Mouse (Mus musculus) hindbrain, embryonic 10.5 days (tissue): ENCODE measurements around the gene Gng3. TPM values are rescaled to one million over a fixed set of nuclear protein-coding genes. Genes with fewer than 3 reads are reported as not detected.
A peak's percentile ranks its signal among the peaks of the same experiment; 100 is the strongest.
"Not testable (repeated sequence)": the region's sequence is repeated elsewhere in the genome, so short reads cannot be mapped to it uniquely, and the experiment has no call there.

Experiments used
- DNase-seq: peaks from one replicate; pipeline ENCODE4 v3.0.0-alpha.2; 2017; ENCODE audit warnings: low spot score
- H3K27ac ChIP-seq: fragments of 300-500 bp; sonication (generic); 2 replicates; pipeline ENCODE4 v1.5.1; 2016; ENCODE audit warnings: mild to moderate bottlenecking, moderate library complexity
- H3K27me3 ChIP-seq: fragments of 300-500 bp; sonication (generic); 2 replicates; pipeline ENCODE4 v1.6.1; 2016; ENCODE audit warnings: mild to moderate bottlenecking; ENCODE audit not compliant: poor library complexity, insufficient read depth, severe bottlenecking
- H3K36me3 ChIP-seq: fragments of 300-500 bp; sonication (generic); 2 replicates; pipeline ENCODE4 v1.6.1; 2016; ENCODE audit warnings: mild to moderate bottlenecking, moderate library complexity
- H3K4me1 ChIP-seq: fragments of 300-500 bp; sonication (generic); replicated peaks from 2 replicates; pipeline ENCODE4 v1.6.1; 2016; ENCODE audit warnings: mild to moderate bottlenecking
- H3K4me3 ChIP-seq: fragments of 300-500 bp; sonication (generic); 2 replicates; pipeline ENCODE4 v1.5.1; 2016; ENCODE audit warnings: mild to moderate bottlenecking, moderate library complexity
- H3K9me3 ChIP-seq: fragments of 300-500 bp; sonication (generic); 2 replicates; pipeline ENCODE4 v1.6.1; 2016; ENCODE audit warnings: mild to moderate bottlenecking, moderate library complexity
- WGBS: fragments of 180-500 bp; shearing (Covaris S2); methylation state at CpG from one replicate; pipeline ENCODE4 v1.1.7; 2016; 5-methylcytosine and 5-hydroxymethylcytosine counted together
- polyA plus RNA-seq: library from polyadenylated mRNA; unstranded; fragments of >200 nt; fragmentation: Nextera tagmentation; extraction: Ambion mirVana; gene quantifications from 2 replicates; pipeline ENCODE4 v1.2.1, GENCODE M21; 2016

The Gng3 gene
- 66.7 and 140 TPM in 2 replicates for polyA plus RNA-seq

DNA sequence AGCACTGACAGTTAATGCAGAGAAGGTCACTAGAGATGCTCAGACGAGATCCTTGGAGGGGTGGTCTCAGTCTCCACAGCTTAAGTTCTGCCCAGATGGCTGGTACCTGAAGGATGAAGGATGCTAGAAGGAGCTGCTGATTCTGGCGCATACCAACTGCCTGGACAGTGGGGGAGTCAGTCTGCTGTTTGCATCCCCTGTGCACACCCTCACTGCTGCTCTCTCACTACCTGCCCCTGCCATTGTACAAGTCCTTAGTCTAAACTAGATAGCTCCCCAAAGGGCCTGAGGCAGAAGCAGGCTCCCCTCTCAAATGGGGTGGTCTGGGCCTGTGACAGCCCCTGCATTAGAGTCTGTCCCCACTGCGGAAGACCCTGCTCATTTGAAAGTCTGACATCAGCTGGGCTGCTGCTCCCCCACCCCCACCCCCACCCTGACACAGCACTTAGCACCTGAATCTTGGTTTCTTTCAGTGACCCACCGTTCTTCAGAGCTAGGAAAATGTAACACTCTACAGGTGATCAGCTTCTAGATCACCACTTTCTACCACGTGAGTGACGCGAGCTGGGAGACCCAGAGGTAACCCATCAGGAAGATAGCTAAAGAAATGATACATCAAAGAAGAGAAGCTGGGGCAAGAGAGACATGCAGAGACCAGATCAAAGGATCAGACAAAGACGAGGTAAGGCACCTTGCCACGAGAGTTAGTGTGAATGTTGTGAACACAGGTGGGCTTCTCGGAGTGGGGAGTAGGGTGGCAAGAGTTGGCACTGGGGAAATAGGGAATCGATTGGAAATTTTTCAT lies at the start of gene Gng3:
Gng3 (minus strand) TSS at position 92 of the 805 bp plus-strand sequence.
- Histone ChIP-seq H3K9me3 (no peaks in the 10 kb centered on the region), H3K27ac (peak within 1 kb of the TSS; percentile 98), H3K27me3 (no peaks in the 10 kb centered on the region), H3K36me3 (peaks cover 47% of the 10 kb centered on the region), H3K4me1 (peaks cover 44% of the 10 kb centered on the region), H3K4me3 (peak within 1 kb of the TSS; percentile 63)
- DNase-seq, result peak; percentile 69
- WGBS, result 41% methylated on average over 11 of the region's 11 CpGs

DNA sequence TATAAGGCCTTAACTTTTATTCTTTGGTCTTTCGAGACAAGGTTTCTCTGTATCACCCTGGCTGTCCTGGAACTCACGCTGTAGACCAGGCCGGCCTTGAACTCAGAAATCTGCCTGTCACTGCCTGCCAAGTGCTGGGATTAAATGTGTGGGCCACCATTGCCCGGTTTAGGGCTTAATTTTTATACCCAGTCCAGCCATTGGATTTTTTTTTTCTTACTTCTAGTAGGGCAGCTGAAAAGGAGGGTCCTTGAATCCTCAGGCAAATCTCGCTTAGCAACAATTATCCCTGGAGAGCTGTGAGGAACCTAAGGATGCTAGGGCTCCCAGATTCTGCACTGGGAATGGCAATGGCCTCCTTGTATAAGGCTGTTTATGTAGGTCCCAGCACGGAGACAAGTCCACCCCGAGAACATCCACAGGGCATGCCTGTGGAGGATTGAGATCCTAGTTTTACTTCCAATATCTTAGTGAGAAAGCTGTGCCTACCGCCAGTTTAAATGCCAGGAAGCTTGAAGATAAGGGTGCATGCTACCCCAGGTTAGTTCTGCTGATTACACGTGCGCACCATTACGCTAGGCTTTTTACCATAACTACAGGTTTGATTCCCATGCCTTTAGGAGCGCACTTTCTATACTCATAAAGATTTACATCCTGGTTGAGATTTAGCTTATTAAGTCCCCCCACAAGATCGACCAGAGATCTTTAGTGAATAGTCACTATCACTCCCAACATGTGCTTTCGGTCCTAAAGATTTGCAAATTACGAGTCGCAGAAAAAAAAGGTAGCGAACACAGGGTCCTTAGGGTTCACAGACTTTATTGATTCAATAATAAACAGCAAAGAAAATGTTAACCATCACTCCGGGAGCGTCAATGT lies 48.8 kb upstream of the Gng3 start:
- Histone ChIP-seq H3K27ac (peak overlapping the region; percentile 94), H3K4me3 (peak overlapping the region; percentile 74), H3K9me3 (no peaks in the 10 kb centered on the region), H3K27me3 (no peaks in the 10 kb centered on the region), H3K4me1 (peaks cover 21% of the 10 kb centered on the region), H3K36me3 (peaks cover 19% of the 10 kb centered on the region)
- 16% methylated on average over 19 of the region's 19 CpGs for WGBS
- DNase-seq, result no peak

DNA sequence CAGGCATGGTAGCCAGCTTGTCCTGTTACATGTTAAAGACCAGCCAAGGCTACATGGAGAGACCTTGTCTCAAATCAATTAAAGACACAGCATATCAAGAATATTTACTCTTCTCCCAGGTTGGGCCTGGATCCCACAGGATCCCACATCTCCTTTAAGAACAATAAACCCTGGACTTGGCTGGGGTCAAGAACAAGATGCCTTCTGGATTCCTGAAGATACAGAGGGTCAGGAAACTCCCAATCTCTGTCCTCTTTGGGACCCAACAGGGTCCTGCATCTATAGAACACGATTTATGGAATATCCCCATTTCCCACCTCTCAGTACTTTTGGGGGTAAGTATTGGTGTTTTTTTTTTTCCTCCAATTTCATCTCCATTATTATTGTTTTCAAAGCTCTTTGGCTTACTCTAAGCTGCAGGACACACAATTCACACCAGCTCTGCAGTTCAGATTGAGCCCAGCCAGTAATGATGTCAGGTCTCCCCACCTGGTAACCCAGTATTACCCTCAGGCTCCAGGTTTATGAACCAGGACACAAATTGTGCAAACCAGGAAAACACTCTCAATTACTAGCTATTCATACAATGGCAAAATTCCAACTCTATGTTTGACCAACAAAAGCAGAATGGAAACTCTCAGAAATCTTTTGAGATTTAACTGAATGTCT lies 48.1 kb upstream of the Gng3 start:
- 54% methylated on average over 1 of the region's 1 CpGs for WGBS
- no peaks in the 10 kb centered on the region for H3K27me3 ChIP-seq
- DNase-seq, result no peak
- H3K4me1 ChIP-seq, result peaks cover 18% of the 10 kb centered on the region
- H3K36me3 ChIP-seq, result peaks cover 19% of the 10 kb centered on the region
- peak overlapping the region; percentile 74 for H3K4me3 ChIP-seq
- peak overlapping the region; percentile 94 for H3K27ac ChIP-seq
- H3K9me3 ChIP-seq, result no peaks in the 10 kb centered on the region

DNA sequence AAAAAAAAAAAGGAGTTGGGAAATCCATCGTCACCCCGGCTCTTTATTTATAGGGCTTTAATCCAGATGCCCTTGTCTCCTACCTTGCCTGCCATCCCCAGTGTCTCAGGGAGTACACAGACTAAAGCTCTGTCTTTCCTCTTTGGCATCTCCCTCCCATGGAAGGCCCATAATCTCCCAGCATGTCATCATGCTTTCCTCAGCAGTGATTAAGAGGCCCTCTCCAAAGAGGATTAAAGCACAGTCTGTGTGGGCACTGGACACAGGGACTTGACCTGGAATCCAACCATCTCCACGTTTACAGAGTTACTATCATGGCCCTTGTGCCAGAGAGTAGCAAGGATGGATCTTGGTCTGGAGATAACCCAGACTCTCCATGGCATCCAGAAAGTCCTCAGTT lies 44.6 kb upstream of the Gng3 start, which contains the start of the genes Lbhd1 and Gm49403:
Lbhd1 (plus strand) TSS at position 117 of the 400 bp plus-strand sequence.
Gm49403 (plus strand) TSS at position 315 of the 400 bp plus-strand sequence.
- WGBS, result 81% methylated on average over 3 of the region's 3 CpGs
- Histone ChIP-seq H3K4me3 (no peak within 1 kb of the TSS), H3K9me3 (no peaks in the 10 kb centered on the region), H3K27ac (no peak within 1 kb of the TSS), H3K36me3 (no peaks in the 10 kb centered on the region), H3K27me3 (no peaks in the 10 kb centered on the region), H3K4me1 (peaks cover 25% of the 10 kb centered on the region)
- no peak for DNase-seq

DNA sequence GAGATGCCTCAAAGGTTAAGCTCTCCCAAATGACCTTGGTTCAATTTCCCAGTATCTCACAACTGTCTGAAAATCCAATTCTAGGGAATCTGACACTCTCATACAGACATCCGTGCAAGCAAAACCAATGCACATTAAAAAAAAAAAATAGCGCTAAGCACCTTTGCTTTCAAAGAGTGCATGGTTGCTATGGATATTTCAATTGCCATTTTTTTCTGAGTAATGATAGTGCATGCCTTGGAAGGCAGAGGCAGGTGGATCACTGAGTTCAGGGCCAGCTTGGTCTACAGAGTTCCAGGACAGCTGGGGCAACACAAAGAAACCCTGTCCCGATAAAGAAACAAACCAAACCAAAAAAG lies 42.0 kb upstream of the Gng3 start:
- Histone ChIP-seq H3K36me3 (peaks cover 21% of the 10 kb centered on the region), H3K4me1 (peaks cover 14% of the 10 kb centered on the region), H3K9me3 (no peaks in the 10 kb centered on the region), H3K4me3 (peak overlapping the region; percentile 85), H3K27me3 (no peaks in the 10 kb centered on the region), H3K27ac (peak overlapping the region; percentile 91)
- no peak for DNase-seq
- 20% methylated on average over 3 of the region's 3 CpGs for WGBS

DNA sequence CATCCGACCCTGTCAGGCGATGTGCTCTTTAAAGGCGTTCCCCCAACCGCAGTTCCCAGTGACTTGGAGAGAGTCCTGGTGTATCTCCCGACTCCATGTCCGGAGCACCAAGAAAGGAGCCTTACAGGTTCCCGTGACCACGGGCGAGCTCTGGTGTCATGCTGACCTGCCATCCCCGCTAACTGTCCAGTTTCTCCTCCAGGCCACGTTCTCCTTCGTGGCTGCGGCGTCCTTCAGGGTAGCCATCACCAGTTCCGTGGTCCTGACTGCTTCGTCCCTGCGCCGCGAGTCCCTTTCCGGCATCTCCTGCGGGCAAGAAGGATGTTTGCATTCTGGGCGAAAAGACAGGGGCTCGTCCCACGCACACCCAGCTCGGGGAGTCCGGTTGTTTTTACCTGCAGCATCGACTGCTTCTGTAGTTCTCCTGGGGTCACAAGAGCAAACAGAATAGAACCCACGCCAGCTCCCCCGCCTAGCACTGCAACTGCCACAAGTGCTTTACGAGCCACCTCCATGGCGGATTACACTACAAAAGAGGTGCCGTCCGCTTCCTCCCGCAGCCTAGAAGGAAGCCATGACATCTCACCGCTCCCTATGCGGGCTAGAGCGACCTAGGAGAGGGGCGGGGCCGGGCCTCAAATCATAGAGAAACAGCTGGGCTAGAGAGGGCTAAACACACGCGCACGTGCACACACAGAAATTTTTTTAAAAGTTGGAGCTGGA lies 41.5 kb upstream of the Gng3 start, which contains the start of gene Uqcc3:
Uqcc3 (minus strand) TSS at position 613 of the 723 bp plus-strand sequence.
- H3K27ac ChIP-seq, result peak within 1 kb of the TSS; percentile 91

DNA sequence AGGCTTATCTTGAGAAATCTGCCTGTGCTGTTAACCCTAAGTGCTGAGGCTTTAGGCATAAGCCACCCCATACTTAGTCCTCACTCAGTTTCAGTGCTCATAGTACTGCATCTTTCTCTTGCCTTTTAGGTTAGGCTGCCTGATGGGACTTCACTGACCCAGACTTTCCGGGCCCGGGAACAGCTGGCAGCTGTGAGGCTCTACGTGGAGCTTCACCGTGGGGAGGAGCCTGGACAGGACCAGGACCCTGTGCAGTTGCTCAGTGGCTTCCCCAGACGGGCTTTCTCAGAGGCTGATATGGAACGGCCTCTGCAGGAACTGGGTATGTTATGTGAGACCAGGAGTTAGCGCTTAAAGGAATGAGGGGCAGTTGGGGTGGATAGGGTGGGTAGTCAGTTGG lies 36.0 kb upstream of the Gng3 start:
- WGBS, result 94% methylated on average over 7 of the region's 7 CpGs
- peaks cover 52% of the 10 kb centered on the region for H3K36me3 ChIP-seq
- H3K9me3 ChIP-seq, result no peaks in the 10 kb centered on the region
- peaks cover 24% of the 10 kb centered on the region for H3K4me1 ChIP-seq
- no peak overlapping the region for H3K4me3 ChIP-seq
- no peaks in the 10 kb centered on the region for H3K27me3 ChIP-seq
- DNase-seq, result no peak
- H3K27ac ChIP-seq, result no peak overlapping the region

More for the DNA sequence above, 41.5 kb upstream of the Gng3 start, which contains the start of gene Uqcc3:
- Histone ChIP-seq H3K9me3 (no peaks in the 10 kb centered on the region), H3K4me3 (peak within 1 kb of the TSS; percentile 85), H3K27me3 (no peaks in the 10 kb centered on the region), H3K4me1 (peaks cover 14% of the 10 kb centered on the region), H3K36me3 (peaks cover 27% of the 10 kb centered on the region)
- WGBS, result under 1% methylated on average over 42 of the region's 42 CpGs
- peak; percentile 85 for DNase-seq

DNA sequence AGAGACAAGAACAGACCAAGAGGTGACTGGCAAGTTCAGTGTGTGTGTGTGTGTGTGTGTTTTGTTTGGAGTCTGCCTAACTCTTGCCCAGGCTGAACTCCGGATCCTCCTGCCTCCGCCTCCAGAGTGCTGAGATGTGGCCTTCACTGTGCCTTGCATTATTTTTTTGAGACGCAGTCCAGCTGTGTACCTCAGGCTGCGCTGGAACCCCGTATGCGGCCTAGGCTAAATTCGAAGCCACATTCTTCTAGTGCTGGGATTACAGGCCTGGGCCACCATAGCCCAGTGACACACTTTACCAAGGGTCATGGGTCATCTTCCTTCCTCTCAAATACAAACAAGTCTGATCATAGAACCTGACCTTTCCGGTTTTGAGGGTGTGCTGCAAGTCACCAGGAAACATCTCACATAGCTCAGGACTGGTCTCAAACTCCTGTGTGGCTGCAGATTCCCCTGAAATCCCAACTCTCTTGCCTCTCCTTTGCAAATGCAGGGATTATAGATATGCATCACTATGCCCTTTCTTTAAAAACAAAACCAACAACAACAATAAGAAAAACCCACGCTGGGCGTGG lies 33.4 kb upstream of the Gng3 start:
- Histone ChIP-seq H3K4me3 (peak overlapping the region; percentile 99), H3K27me3 (no peaks in the 10 kb centered on the region), H3K36me3 (peaks cover 45% of the 10 kb centered on the region), H3K27ac (peak overlapping the region; percentile 92), H3K4me1 (peaks cover 17% of the 10 kb centered on the region), H3K9me3 (no peaks in the 10 kb centered on the region)
- 84% methylated on average over 10 of the region's 10 CpGs for WGBS
- DNase-seq, result no peak

DNA sequence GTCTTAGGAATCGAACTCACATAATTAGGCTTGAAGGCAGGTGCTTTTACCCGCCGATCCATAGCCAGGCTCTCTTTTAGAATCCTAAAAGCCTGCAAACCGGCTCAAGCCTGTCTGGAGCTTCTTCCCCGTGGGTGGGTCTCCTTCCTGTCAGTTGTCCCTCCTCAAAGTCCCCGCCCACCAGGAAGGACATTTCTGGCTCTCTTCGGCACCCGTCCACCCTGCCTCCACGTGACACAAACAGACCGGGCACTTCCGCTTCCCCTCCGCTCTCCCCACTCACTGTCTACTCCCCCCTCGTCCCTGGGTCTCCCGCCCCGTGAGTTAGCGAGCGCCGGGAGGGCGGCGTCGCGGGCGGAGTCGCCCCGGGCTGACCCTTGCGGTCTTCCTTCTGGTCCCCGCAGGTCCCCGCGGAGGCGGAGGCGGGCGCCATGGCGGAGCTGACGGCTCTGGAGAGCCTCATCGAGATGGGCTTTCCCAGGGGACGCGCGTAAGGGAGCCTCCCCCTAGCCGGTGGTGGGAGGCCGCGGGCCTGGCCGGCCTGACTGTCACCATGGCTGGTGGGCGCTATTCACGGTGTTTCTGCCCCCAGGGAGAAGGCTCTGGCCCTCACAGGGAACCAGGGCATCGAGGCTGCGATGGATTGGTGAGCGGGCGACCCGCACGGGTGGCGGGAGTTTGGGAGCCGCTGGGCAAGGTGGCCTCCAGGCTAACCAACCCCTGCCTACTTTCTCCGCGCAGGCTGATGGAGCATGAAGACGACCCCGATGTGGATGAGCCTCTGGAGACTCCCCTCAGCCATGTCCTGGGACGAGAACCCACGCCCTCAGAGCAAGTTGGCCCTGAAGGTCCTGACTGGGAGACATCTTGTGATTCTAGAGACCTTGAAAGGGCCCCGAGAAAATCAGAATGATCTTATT lies 32.5 kb upstream of the Gng3 start, which contains the start of gene Ubxn1:
Ubxn1 (plus strand) TSS at position 230 of the 920 bp plus-strand sequence.
- Histone ChIP-seq H3K4me3 (peak within 1 kb of the TSS; percentile 99), H3K27ac (peak within 1 kb of the TSS; percentile 92), H3K27me3 (no peaks in the 10 kb centered on the region), H3K9me3 (no peaks in the 10 kb centered on the region), H3K4me1 (peaks cover 17% of the 10 kb centered on the region), H3K36me3 (peaks cover 36% of the 10 kb centered on the region)
- WGBS, result 1% methylated on average over 59 of the region's 59 CpGs
- DNase-seq, result peak; percentile 96

DNA sequence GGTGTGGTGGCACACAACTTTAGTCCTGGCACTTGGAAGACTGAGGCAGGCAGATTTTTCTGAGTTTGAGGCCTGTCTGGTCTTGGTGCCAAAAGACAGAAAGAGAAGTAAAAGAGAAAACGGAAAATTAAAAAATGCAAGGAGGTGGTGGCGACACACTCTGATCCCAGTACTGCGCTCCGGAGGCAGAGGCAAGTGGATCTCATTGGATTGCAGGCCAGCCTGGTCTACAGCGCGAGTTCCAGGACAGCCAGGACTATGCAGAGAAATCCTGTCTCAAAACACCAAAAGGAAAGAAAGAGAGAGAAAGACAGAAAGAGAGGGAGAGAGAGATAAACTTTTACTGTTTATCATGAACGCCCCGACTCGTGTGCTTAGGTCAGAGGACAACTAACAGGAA lies 31.8 kb upstream of the Gng3 start:
- WGBS, result 60% methylated on average over 9 of the region's 9 CpGs

DNA sequence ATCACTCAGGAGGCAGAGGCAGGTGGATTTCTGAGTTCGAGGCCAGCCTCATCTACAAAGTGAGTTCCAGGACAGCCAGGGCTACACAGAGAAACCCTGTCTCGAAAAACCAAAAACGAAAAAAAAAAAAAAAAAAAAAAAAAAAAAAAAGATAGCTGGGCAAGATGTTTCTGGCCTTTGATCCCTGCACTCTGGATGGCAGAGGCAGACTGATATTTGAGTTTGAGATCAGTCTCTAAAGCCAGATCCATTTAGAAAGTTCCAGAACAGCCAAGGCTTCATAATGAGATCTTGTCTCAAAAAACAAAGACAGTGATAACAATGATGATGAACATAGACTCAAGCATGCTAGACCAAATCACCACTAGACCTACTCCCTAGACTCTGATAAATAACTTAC lies 31.4 kb upstream of the Gng3 start:
- 78% methylated on average over 3 of the region's 3 CpGs for WGBS
- H3K36me3 ChIP-seq, result peaks cover 25% of the 10 kb centered on the region
- H3K4me1 ChIP-seq, result peaks cover 17% of the 10 kb centered on the region
- not testable (repeated sequence) for DNase-seq, H3K9me3 ChIP-seq, H3K27me3 ChIP-seq
- peak overlapping the region; percentile 99; the same call in 1 of the 2 replicates for H3K4me3 ChIP-seq
- 0 out of 2 replicates have a peak overlapping the region, but pooled peaks have one; percentile 92 for H3K27ac ChIP-seq

More for the DNA sequence above, 31.8 kb upstream of the Gng3 start:
- DNase-seq, result no peak
- Histone ChIP-seq H3K27me3 (no peaks in the 10 kb centered on the region), H3K9me3 (no peaks in the 10 kb centered on the region), H3K36me3 (peaks cover 30% of the 10 kb centered on the region), H3K4me1 (peaks cover 17% of the 10 kb centered on the region), H3K4me3 (peak overlapping the region; percentile 99), H3K27ac (peak overlapping the region; percentile 92)
